Mouse (Mus musculus): ENCODE measurements at regions not wholly inside any gene's neighbourhood (a gene's known extent, or its start where the extent isn't known, plus 50 kb on each side); places are given as distances from the start of the nearest gene placed in this dataset.

DNA sequence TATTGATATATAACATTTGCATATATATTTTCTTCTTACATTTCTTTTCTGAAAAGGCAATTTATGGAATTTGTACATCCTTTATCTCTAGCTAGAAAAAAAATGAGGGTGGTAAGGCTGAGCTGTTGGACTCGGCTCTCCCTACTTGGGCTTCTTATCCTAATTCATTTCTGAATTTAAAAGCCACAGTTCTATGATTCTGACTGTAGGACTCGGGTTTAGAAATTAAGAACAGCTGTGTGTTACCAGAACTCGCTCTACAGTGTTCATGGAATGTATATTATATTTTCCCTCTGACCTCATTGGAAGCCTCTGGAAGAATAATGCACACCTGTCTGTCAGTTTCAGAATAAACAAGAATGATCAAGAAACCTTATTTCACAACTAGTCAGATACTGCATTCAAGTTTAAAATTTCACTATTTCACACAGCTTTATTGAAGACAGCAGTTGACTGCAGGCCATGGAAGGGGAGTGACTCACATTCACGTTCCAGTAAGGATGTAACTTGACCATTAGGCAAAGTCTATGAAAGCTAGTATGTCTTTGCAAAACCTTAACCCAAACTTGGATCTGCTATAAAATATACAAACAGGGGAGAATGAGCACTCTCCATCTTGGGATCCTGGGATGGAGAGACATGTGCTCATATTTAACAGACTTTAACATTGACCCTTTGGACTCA, 207.4 kb downstream of the Papss1 start:
- H3K4me2 ChIP-seq: no peak overlapping the region

DNA sequence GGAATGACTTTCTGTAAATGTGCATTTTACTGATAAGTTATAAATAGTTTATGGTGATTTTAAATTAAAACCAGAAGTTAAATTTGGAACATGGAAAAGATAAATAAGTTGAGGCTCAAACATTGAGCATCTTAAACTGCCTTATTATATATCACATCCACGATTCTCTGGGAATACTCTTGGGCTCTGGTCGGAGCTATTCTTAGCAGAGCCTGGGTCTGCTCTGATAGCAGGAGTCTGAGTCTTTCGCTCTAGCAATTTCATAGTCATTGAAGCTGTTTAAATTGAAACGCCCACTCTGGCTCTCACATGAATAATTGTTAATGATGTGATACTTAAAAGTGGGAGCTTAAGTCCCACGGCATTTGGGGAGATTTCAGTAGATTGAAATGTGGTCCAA, 208.0 kb downstream of the Papss1 start:
- Histone ChIP-seq H3K4me1 (replicated peaks) (no peaks in the 10 kb centered on the region), H3K4me2 (no peak overlapping the region), H3K9ac (no peak overlapping the region), H3K4me3 (no peak overlapping the region), H3K9me3 (no peaks in the 10 kb centered on the region), H3K36me3 (no peaks in the 10 kb centered on the region), H3K27me3 (no peaks in the 10 kb centered on the region), H3K27ac (replicated peaks) (no peak overlapping the region)
- 75% methylated on average over 5 of the region's 5 CpGs for WGBS
- ATAC-seq (ENCODE audit: low read depth): no peak

More for the DNA sequence above, 207.4 kb downstream of the Papss1 start:
- H3K4me1 ChIP-seq (replicated peaks): no peaks in the 10 kb centered on the region
- H3K9ac ChIP-seq: no peak overlapping the region
- no peaks in the 10 kb centered on the region for H3K36me3 ChIP-seq
- H3K9me3 ChIP-seq: no peaks in the 10 kb centered on the region
- 73% methylated on average over 4 of the region's 4 CpGs for WGBS
- no peak overlapping the region for H3K4me3 ChIP-seq
- H3K27me3 ChIP-seq: no peaks in the 10 kb centered on the region
- no peak overlapping the region for H3K27ac ChIP-seq (replicated peaks)
- no peak for ATAC-seq (ENCODE audit: low read depth)

DNA sequence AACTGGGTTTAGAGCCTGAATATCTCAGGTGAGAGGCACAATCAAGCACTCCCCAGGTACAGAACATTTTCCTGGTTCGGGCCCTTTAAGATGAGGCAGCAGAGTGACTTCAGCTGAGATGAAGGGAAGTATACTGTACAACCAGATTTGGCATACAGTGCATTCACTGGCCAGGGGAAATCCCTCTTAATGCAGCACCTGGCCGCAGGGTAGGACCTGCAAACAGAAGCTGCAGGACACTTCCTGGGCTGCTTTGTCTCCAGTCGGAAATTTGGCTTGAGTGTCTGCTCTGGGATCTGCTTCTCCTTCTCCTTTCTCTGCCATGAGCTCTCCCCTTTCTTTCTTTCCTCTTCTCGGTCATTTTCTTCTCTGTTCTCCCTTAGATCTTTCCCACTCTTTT, 210.9 kb downstream of the Papss1 start:
- no peak overlapping the region for H3K27ac ChIP-seq (replicated peaks)
- H3K9ac ChIP-seq: no peak overlapping the region
- no peak overlapping the region for H3K4me2 ChIP-seq
- H3K4me3 ChIP-seq: no peak overlapping the region
- no peaks in the 10 kb centered on the region for H3K27me3 ChIP-seq
- 71% methylated on average over 4 of the region's 4 CpGs for WGBS
- no peak for ATAC-seq (ENCODE audit: low read depth)
- no peaks in the 10 kb centered on the region for H3K36me3 ChIP-seq
- no peaks in the 10 kb centered on the region for H3K9me3 ChIP-seq
- H3K4me1 ChIP-seq (replicated peaks): no peaks in the 10 kb centered on the region

DNA sequence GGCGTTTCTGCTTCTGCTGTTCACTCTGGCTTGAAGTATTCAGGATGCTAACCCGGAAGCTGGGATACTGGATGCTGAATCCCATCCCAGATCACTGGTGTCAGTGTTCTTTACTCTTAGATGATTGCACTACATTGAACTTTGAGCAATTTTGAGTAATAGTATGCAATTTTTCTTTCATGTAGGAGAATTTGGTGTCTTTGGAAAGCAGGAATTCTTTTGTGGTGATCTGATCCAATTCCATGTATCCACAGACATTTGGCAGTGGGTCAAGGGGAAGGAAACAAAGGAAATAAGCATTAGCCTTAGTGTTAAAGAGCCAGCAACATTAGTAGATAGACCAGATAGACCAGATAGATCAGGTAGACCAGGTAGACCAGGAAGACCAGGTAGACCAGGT, 212.1 kb downstream of the Papss1 start:
- H3K36me3 ChIP-seq: no peaks in the 10 kb centered on the region
- H3K27me3 ChIP-seq: no peaks in the 10 kb centered on the region
- H3K9me3 ChIP-seq: no peaks in the 10 kb centered on the region
- H3K4me3 ChIP-seq: no peak overlapping the region
- 88% methylated on average over 2 of the region's 2 CpGs for WGBS
- H3K4me2 ChIP-seq: no peak overlapping the region
- H3K4me1 ChIP-seq (replicated peaks): no peaks in the 10 kb centered on the region
- ATAC-seq (ENCODE audit: low read depth): no peak
- no peak overlapping the region for H3K27ac ChIP-seq (replicated peaks)
- no peak overlapping the region for H3K9ac ChIP-seq

DNA sequence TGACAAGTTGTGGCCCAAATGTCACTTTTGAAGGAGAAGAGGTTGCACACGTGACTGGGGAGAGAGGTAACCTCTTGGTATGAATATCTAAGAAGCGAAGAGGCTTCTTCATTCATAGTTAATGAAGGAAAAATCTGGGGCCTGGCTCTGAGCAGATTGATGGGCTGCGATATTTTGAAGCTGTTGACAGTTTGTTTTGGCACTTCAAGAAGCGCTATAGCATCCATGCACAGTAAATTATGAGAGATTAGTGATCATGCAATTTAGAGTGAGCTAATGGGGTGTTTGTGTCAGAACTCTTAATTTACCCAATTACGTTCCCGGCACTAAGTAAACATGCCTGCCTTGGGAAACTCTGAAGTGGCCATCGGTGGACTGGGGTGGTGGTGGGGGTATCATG, 215.2 kb downstream of the Papss1 start:
- WGBS: 81% methylated on average over 7 of the region's 7 CpGs
- no peaks in the 10 kb centered on the region for H3K36me3 ChIP-seq
- no peak for ATAC-seq (ENCODE audit: low read depth)
- H3K4me3 ChIP-seq: no peak overlapping the region
- no peak overlapping the region for H3K9ac ChIP-seq
- no peaks in the 10 kb centered on the region for H3K9me3 ChIP-seq
- H3K4me2 ChIP-seq: no peak overlapping the region
- H3K27me3 ChIP-seq: no peaks in the 10 kb centered on the region
- H3K27ac ChIP-seq (replicated peaks): no peak overlapping the region
- no peaks in the 10 kb centered on the region for H3K4me1 ChIP-seq (replicated peaks)

DNA sequence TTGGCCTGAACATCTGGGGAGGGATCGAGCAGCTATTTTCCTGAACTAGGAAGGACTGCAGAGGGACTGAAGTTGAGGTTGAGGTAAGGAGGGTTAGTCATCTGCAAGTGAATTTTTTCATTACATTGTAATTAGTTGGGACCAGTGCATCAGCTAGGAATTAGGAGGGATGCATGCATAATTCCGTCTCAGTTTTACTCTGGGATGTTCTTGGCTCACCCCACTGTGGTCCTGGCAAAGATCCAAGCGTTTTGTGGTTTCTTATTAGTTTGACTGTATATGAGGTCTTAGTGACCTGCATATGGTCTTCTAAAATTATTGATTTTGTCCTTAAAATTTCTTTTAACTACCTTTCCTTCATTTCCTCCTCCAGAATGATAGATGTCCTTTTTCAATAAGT, 221.0 kb downstream of the Papss1 start:
- Histone ChIP-seq H3K4me2 (no peak overlapping the region), H3K9me3 (no peaks in the 10 kb centered on the region), H3K9ac (no peak overlapping the region), H3K4me1 (replicated peaks) (no peaks in the 10 kb centered on the region), H3K27me3 (no peaks in the 10 kb centered on the region), H3K4me3 (no peak overlapping the region), H3K27ac (replicated peaks) (no peak overlapping the region), H3K36me3 (no peaks in the 10 kb centered on the region)
- ATAC-seq (ENCODE audit: low read depth): no peak
- 83% methylated on average over 3 of the region's 3 CpGs for WGBS

DNA sequence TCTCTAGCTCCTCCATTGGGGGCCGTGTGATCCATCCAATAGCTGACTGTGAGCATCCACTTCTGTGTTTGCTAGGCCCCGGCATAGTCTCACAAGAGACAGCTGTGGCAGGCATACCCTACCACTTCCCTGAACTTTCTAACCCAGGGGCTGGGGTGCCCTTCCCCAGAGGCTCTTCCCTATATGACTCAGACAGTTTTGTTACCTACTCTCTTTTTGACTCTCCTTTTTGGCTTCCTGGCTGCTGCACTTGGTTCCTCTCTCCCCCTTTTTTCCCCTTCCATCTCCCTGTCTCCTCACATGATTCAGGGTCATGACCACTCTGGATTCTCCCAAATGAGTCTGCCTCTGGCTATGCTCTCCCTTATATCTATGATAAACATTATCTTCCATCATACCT, 223.8 kb downstream of the Papss1 start:
- H3K4me3 ChIP-seq: no peak overlapping the region
- no peaks in the 10 kb centered on the region for H3K27me3 ChIP-seq
- 76% methylated on average over 2 of the region's 2 CpGs for WGBS
- H3K27ac ChIP-seq (replicated peaks): no peak overlapping the region
- no peak overlapping the region for H3K9ac ChIP-seq
- H3K9me3 ChIP-seq: no peaks in the 10 kb centered on the region
- H3K4me2 ChIP-seq: no peak overlapping the region
- no peaks in the 10 kb centered on the region for H3K36me3 ChIP-seq
- ATAC-seq (ENCODE audit: low read depth): no peak
- H3K4me1 ChIP-seq (replicated peaks): no peaks in the 10 kb centered on the region

DNA sequence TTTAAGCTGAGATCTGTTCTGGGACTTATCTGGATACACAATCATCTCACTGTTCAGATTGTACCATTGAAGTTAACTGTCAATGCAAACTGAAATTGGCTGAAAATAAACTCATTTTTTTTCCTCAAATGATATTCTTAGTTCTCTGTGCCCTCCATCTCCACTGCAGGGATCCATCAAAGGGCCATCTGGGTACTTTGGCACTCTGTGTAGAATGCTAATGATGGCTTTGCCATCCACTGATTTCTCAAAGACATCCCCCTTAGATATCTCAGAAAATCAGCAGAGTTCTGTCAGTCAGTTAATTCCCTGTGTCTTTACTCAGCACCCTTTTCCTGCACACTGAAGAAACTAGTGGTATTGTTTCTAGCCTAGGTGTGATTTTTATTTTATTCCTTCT, 224.6 kb downstream of the Papss1 start:
- no peaks in the 10 kb centered on the region for H3K9me3 ChIP-seq
- H3K9ac ChIP-seq: no peak overlapping the region
- no peak overlapping the region for H3K4me2 ChIP-seq
- H3K27ac ChIP-seq (replicated peaks): no peak overlapping the region
- H3K27me3 ChIP-seq: no peaks in the 10 kb centered on the region
- ATAC-seq (ENCODE audit: low read depth): no peak
- H3K4me3 ChIP-seq: no peak overlapping the region
- no peaks in the 10 kb centered on the region for H3K4me1 ChIP-seq (replicated peaks)
- no peaks in the 10 kb centered on the region for H3K36me3 ChIP-seq

DNA sequence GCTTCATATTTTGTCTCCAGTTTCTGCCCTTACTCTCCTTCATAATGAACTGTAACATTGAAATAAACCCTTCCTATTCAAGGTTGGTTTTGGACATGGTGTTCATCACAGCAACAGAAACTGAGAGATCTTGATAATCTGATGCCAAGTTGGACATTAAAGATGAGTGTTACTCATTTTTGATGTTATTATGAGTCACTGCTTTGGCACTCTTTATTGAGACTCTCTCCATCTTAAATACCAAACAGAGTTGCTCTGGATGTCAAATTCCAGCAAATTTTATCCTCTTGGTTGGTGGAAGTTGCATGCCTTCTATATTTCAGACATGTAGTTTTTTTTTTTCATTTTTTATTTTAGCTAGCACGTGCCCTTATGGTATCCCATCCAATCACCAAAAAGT, 229.5 kb downstream of the Papss1 start:
- Histone ChIP-seq H3K9me3 (no peaks in the 10 kb centered on the region), H3K4me3 (no peak overlapping the region), H3K4me2 (no peak overlapping the region), H3K9ac (no peak overlapping the region), H3K27me3 (no peaks in the 10 kb centered on the region), H3K4me1 (replicated peaks) (no peaks in the 10 kb centered on the region), H3K36me3 (no peaks in the 10 kb centered on the region), H3K27ac (replicated peaks) (no peak overlapping the region)
- WGBS: 90% methylated on average over 1 of the region's 1 CpGs
- ATAC-seq (ENCODE audit: low read depth): no peak

DNA sequence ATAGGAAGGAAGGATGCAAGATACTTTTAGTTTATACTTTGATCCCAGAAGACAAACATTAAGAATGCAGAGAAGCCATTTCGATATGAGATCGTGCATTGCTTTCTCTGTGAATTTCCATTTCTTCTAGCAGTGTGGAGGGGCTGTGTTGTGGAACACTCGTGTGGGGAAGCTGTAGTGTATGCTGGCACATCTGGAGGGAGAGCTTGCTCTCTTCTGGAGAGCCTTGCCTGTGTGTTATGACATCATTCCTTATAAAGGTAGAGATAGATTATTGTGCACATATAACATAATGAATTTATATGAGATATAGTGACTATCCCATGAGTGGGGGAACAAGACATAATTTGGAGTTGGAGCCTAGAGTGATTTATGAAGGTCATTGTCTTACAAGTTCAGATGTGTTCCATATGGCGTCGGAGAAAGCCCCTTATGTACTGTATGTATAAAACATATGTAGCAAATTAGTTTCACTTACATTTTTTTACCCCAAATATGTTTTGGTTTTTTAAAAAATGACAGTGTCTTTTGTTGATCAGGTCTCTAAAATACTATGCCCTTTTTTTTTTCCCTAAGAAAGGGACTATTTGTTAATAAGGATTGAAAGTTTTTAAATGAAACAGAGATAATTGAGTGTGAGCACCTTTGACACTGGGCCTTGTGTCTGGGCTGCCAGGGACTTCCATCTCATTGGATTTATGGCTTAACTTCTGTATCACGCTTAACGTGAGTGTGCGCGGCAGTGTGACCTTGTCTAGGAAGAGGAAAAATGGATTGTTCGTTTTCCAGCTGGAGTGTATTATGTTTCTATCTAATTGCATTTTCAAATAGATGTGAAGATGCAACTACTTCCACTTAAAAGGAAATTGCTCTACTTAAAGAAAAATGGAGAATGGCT, 230.8 kb downstream of the Papss1 start:
- no peak overlapping the region for H3K27ac ChIP-seq (replicated peaks)
- no peak for ATAC-seq (ENCODE audit: low read depth)
- H3K36me3 ChIP-seq: no peaks in the 10 kb centered on the region
- 48% methylated on average over 10 of the region's 10 CpGs for WGBS
- H3K9ac ChIP-seq: no peak overlapping the region
- no peak overlapping the region for H3K4me3 ChIP-seq
- H3K4me1 ChIP-seq (replicated peaks): no peaks in the 10 kb centered on the region
- H3K9me3 ChIP-seq: no peaks in the 10 kb centered on the region
- H3K27me3 ChIP-seq: no peaks in the 10 kb centered on the region
- H3K4me2 ChIP-seq: no peak overlapping the region

DNA sequence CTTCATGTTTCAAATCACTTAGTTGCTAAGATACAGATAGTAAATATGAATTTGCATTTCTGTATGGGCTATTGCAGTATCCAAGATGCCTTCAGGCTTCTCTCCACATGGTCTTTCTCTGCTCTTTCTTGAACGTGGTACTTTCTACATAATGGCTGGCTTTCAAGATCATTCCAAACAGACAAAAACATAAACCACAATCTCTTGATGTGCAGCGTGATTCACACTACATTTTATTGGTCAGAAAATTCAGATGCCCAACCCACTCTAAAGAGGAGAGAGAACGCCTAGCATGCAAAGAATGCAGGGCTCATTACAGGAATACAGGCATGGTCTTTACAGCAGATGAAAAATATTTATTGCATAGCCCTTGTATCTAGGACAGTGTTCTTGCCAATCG, 235.2 kb downstream of the Papss1 start:
- Histone ChIP-seq H3K36me3 (no peaks in the 10 kb centered on the region), H3K4me3 (no peak overlapping the region), H3K9me3 (no peaks in the 10 kb centered on the region), H3K9ac (no peak overlapping the region), H3K27ac (replicated peaks) (no peak overlapping the region), H3K4me2 (no peak overlapping the region), H3K27me3 (no peaks in the 10 kb centered on the region), H3K4me1 (replicated peaks) (no peaks in the 10 kb centered on the region)
- WGBS: 79% methylated on average over 4 of the region's 4 CpGs
- no peak for ATAC-seq (ENCODE audit: low read depth)

DNA sequence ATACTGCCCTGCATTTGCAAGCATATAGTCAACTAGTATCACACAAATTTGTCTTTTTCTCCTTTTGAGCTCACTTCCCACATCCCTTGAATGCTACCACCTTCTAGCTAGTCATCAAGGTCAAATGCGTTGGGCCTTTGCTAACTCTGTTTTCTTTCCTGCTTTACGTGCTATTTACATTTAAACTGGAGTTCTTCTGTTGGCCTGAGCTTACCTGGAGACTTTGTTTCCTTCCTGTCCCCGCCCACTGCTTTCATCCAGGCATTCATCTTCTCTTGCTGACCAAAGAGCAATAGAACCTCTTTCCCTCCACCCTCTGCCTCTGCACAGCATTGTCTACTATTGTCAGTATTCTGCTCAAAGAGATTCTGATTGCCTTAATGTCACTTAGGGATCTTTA, 237.0 kb downstream of the Papss1 start:
- H3K36me3 ChIP-seq: no peaks in the 10 kb centered on the region
- H3K4me1 ChIP-seq (replicated peaks): no peaks in the 10 kb centered on the region
- H3K27me3 ChIP-seq: no peaks in the 10 kb centered on the region
- H3K9me3 ChIP-seq: no peaks in the 10 kb centered on the region
- WGBS: 70% methylated on average over 3 of the region's 3 CpGs
- H3K9ac ChIP-seq: no peak overlapping the region
- no peak for ATAC-seq (ENCODE audit: low read depth)
- no peak overlapping the region for H3K4me2 ChIP-seq
- H3K27ac ChIP-seq (replicated peaks): no peak overlapping the region
- no peak overlapping the region for H3K4me3 ChIP-seq

DNA sequence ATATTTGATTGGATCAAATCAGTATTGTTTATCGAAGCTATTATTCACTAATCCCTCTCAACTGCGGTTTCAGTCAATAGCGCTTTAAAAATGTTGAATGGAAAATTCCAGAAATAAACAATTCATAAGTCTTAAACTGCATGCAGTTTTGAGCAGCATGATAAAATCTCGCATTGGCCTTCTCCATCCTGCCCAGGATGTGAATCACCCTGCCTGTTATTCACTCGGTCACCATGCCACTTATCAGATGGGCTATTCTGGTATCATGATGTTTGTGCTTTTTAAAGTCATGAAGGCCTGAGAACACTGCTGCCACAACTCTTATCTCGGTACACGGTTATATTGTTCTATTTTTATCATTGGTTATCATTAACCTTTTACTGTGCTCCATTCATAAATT, 238.3 kb downstream of the Papss1 start:
- WGBS: 92% methylated on average over 7 of the region's 7 CpGs
- H3K27me3 ChIP-seq: no peaks in the 10 kb centered on the region
- no peaks in the 10 kb centered on the region for H3K4me1 ChIP-seq (replicated peaks)
- no peak for ATAC-seq (ENCODE audit: low read depth)
- no peak overlapping the region for H3K27ac ChIP-seq (replicated peaks)
- no peaks in the 10 kb centered on the region for H3K36me3 ChIP-seq
- H3K9me3 ChIP-seq: no peaks in the 10 kb centered on the region
- no peak overlapping the region for H3K4me2 ChIP-seq
- no peak overlapping the region for H3K4me3 ChIP-seq
- H3K9ac ChIP-seq: no peak overlapping the region
